Mouse (Mus musculus): ENCODE measurements around the gene Slc44a5.
A peak's percentile ranks its signal among the peaks of the same experiment; 100 is the strongest.
"Not testable (repeated sequence)": the region's sequence is repeated elsewhere in the genome, so short reads cannot be mapped to it uniquely, and the experiment has no call there.

Gene Slc44a5

DNA sequence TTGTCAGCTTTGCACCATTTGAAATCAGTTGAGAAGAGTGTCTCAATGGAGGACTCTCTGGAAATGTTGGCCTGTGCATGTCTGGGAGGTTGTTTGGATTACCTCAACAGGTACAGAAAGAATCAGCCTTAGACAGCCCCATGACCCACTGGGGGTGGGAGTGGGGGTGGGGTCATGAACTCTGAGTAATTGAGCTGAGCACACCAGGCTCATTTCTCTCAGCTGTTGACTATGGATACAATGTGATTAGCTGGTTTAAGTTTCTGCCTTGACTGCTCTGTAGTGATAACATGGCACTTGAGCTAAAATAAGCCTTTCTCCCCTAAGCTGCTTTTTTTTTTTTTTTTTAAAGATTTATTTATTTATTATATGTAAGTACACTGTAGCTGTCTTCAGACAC is 242.5 kb downstream of the Slc44a5 start:
- no peak for DNase-seq (ENCODE audit: low spot score in 2 of 2)

DNA sequence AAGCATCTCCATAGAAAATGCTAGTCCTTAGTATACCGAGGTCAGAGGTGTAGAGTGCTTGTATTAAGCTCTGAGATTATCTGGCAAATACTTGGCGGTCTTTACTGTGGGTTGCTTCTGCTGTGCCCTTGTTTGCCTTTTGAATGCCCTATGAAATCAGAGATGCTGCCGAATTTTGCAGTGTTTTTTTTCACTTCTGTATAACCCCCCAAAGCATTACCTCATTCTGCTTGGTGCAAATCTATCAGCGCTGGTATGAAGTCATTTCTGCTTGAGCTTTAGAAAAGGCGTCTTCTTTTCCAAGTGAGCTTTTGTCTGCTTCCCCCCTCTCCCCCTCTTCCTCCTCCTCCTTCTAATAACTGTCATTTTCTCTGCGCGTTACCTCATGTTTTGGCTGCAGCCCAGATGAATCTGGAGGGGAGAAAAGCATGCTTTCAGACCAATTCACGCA is 248.9 kb downstream of the Slc44a5 start:
- no peak for DNase-seq (ENCODE audit: low spot score in 2 of 2)

DNA sequence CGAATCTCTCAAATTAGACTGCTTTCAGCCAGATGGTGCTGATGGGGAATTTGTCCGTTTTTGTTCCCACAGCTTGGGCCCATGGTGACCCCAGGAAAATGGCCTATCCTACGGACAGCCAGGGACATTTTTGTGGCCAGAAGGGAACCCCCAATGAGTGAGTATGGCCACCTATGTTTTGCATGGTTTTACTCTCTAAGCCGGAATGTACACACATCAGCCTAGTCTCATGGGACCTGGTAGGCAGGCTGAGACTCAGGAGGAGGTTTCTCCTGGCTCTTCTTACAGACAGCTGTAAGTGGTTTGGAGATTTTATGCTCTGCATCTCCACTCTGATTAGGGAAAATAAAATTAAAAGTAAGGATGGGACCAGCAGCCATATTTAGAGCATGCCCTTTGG is 249.5 kb downstream of the Slc44a5 start:
- no peak for DNase-seq (ENCODE audit: low spot score in 2 of 2)

DNA sequence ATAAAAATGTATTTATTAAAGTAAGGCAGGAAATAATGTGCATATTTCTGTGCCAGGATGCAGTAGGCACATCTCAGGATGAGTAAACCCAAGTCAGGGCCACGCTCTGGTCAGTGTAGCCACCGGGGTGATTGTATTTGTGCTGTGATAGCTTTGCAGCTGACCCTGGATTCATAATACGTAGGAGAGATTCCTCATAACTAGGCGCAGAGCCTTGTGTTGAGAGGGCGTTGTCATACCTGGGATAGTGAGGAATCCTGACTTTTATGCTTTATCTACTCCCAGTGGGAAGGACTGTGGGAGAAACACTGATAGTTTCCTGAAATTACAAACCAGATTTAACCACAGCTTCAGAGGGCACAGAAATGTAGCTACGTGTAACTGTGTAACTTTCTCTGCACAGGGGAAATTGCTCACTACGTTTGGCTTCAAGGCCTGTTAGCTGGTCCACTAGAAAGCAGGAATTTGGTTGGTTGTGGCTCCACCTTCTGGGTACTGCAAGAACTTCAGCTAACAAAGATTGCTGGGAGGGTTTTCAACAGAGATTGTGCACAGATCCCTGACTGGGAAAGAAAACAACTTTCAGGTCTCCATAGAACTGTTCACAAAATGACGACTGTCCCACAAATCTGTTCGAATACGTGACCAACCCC is 253.0 kb downstream of the Slc44a5 start:
- DNase-seq (ENCODE audit: low spot score in 2 of 2), result peak; percentile 11 to 48

DNA sequence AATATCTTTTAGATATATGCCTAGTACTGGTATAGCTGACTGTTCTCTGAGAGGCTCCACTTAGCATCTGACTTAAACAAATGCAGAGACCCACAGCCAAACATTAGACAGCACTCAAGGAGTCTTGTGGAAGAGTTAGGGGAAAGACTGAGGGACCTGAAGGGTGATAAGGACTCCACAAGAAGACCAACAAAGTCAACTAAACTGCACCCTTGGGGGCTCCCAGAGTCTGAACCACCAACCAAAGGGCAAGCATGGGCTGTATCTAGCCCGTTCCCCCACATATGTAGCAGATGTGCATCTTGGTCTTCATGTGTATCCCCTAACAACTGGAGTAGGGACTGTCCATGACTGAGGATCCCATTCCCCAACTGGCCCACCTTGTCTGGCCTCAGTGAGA is 271.7 kb downstream of the Slc44a5 start:
- DNase-seq (ENCODE audit: low spot score in 2 of 2), result no peak

DNA sequence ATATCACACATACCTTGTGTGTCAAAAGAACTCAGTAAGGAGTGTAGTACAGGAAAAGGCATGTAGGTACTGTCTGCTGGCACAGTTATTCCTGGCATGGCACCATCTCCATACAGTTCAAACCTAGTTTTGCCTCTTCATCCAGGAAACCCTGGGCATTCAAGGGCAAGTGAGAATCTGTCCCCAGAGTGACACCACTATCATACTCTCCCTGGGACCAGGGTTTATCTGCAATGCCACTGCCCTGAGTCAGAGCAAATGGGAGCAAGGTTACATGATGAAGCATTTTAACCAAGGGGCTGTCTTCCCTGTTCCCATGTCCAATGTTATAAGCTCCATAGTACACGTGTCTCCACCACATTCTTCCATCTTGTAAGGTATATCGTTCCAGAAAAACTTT is 278.2 kb downstream of the Slc44a5 start:
- DNase-seq (ENCODE audit: low spot score in 2 of 2), result no peak

DNA sequence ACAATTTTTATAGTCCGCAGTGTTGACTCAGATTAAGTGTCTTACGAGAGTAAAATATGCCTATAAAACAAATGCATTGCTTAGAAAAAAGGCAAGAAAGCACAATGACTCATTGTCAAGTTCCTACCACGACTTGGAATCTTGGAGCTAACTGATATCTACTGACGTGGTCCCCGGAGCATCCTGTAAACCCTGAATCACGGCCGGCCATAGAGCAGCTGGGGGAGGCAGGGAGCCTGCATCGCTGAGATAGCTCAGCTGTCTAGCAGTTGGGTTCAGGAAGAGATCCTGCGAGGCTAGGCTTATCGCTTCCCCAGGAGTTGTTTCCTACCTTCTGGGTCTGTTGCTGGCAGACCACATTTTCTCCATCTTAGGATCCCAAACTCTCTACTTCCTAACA is 279.0 kb downstream of the Slc44a5 start:
- no peak for DNase-seq (ENCODE audit: low spot score in 2 of 2)

DNA sequence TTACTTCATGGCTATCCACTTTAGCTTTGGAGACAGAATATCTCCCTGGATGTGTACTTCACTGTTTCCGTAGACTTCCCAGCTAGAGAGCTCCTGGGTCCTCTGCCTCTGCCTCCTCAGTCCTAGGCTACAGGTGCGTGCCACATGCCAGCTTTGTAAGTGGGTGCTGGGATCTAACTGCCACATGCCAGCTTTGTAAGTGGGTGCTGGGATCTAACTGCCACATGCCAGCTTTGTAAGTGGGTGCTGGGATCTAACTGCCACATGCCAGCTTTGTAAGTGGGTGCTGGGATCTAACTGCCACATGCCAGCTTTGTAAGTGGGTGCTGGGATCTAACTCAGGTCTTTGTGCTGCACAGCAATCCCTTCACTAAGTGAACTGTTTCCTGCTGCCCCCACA is 281.0 kb downstream of the Slc44a5 start:
- DNase-seq (ENCODE audit: low spot score in 2 of 2), result not testable (repeated sequence)

DNA sequence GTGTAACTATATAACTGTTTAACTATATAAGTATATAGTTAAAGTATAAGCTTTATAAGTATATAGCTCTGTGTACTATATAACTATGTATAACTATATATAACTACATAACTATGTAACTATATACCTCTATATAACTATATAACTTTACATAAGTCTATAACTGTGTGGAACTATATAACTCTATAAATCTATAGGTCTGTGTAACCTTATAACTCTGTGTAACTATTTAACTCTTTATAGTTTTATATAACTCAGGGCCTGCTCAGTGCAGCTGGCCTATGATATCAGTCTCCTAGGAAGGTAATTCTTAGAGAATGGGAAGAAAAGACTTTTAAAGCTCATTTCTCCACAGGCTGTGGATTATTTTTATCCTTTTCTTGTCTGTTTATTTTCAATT is 284.1 kb downstream of the Slc44a5 start:
- DNase-seq (ENCODE audit: low spot score in 2 of 2), result no peak

DNA sequence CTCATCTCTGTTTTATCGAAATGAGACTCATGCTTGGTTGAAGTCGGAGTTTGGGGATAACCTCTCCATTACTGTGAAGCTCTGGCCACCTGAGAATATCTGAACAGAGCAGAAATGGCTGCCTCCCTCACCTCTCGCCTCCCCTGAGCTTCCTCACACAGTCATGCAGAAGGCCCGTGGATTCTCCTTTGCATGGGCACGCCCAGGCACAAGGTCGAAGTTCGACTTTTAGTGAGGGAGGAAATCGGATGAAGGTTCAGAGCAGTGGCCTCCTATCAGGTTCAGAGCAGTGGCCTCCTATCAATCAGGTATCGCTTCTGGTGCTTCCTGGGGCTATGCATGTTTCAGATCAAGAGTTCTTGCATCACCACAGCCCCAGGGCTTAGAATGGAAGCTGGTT is 295.1 kb downstream of the Slc44a5 start:
- DNase-seq (ENCODE audit: low spot score in 2 of 2), result no peak

DNA sequence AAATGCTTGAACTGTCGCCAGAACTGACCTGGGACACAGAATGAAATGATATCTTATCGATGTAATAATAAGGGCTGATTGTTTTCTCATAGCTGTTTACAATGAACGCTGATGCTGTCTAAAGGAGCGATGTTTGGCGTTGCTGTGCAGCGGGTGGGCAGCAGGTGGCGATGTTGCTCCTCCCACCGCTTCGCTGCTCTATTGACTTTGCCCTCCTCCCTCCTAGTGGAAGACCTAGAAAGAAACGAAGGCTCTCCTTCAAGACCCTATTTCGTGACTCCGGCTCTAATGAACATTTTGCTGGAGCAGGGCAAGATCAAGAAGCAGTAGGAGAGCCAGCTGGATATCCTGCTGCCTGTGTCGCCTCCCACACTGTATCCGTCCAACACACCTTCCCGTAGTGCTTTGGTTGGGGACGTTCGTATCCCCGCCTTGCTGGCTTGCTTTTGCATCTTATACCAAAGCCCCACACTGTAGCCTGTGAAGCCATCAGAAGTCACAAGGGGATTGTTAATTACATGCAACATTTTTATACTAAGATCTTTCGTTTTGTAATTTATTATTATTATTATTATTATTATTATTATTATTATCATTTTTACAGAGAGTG is 296.6 kb downstream of the Slc44a5 start:
- DNase-seq (ENCODE audit: low spot score in 2 of 2), result peak; percentile 35 to 65

DNA sequence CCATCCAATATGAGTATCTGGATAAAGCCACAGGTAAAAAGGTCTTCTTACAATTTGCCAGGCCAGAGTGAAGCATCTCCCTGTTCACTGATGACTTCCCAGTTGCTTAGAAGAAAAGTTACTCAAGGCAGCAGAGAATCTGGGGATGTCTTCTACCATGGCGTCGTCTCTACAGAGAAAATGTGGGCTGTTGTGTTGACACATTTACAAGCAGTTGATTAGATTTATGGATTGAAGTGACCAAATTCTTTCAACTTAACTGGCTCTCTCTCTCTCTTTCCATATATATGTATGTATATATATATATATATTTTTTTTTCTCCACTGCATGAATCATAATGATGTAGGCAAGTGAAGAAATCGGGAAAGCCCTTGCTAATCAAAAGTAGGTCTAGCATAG is 301.4 kb downstream of the Slc44a5 start:
- DNase-seq (ENCODE audit: low spot score in 2 of 2), result no peak

DNA sequence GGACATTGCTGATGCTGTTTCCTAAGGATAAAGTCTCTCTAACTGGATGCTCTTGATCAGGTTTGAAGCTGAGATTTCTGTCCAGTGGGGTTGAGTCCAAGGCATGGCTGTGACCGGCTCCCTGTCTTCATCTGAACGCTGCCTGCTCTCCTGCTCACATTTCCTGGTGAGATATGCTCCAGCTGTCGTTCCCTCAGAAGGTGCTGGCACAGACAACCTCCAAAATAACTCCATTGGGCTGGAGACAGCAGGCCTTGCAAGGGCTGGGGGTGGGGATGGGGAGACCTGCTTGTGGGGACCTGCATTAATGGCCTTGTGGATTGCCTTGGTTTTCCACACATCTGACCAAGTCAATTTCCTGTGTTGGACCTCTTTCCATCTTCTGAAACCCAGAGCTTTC is 311.0 kb downstream of the Slc44a5 start:
- no peak for DNase-seq (ENCODE audit: low spot score in 2 of 2)

DNA sequence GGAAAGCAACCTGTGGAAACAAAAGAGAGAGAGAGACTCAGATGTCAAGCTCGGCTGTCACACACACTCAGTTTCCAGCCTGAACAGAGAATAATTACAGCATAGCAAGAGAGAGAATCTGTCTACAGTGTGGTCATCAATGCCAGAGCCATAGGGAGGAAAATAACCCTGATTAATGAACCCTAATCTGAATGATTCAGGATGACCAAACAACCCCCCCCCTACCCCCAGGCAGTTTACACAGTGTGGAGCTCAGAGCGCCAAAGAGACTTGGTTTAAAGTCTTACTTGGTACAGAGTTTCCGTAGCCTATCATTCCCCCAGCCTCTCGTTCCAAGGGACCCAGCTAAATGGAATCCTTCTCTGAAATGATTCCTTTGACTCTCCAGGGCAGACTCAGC is 312.1 kb downstream of the Slc44a5 start:
- no peak for DNase-seq (ENCODE audit: low spot score in 2 of 2)

DNA sequence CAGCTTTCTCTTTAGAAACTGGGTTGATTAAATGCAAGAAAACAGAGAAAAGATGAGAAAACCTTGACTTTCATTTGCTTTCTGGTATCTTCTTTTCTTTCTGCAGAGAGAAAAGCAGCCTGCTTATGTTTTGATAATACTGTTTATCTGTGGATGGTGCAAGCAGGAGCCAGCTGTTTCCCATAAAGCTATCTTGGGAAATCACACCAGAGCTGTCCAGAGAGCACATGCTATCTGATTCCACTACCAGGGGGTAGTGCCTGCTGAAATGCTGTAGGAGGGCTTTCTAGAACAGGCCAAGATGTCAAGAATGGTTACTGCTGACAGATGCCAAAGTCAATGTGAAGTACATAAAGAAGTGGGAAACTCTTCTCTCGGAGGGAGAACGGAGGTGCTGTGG is 314.0 kb downstream of the Slc44a5 start:
- DNase-seq (ENCODE audit: low spot score in 2 of 2), result no peak

DNA sequence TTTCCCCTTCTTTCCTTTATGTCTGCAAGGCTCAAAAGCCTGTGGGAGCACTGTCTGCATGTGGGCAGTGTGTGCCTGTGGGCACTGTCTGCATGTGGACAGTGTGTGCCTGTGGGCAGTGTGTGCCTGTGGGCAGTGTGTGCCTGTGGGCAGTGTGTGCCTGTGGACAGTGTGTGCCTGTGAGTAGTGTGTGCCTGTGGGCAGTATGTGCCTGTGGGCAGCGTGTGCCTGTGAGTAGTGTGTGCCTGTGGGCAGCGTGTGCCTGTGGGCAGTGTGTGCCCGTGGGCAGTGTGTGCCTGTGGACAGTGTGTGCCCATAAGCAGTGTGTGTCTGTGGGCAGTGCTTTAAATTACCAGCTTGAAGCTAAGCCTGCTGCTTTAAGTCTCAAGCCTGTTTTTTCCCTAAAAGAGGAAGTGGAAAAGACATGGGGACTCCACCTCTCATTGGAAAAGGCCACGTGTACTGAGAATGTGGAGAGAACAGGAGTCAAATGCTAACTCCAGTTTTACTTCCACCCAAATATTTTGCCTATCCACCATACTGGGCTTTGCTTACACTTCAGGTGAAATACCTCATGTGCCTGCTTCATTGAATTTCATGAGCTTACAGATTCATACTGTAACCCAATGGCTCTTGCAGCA is 315.3 kb downstream of the Slc44a5 start:
- no peak for DNase-seq (ENCODE audit: low spot score in 2 of 2)

DNA sequence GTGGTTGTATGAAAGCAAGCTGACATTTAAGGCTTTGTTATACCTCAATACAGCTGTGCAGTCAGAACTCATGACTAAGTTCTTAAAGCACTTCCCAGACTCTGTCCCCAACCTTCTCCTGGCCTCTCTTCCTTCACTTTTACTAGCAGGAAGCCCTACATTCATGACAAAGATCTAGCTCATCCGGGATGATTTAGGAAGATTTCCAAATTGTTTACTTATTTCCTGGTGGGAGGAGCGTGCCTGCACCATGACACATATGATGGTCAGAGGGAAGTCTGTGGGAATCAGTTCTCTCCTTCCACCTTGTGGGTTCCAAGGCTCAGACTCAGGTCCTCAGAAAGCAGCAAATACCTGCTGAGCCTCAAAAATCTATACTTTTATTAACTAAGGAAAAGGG is 317.1 kb downstream of the Slc44a5 start:
- no peak for DNase-seq (ENCODE audit: low spot score in 2 of 2)

DNA sequence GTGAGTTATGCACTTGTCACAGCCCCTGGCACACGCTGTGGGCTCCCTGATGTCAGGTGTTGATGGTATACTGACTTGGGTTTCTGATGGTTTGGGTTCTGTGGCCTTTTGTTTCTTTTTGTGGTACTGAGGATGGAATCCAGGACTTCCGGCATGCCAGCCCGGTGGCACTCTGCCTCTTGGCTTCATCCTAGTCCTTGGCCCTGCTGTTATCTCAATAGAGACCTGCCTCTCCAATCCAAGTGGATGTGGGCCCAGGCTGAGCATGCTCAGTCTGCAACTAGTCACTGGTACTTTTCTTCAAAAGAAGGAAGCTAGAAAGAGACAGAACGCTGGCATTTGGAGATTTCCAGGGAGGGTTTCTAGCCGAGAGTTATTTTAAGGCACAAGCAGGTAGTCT is 318.9 kb downstream of the Slc44a5 start:
- no peak for DNase-seq (ENCODE audit: low spot score in 2 of 2)

DNA sequence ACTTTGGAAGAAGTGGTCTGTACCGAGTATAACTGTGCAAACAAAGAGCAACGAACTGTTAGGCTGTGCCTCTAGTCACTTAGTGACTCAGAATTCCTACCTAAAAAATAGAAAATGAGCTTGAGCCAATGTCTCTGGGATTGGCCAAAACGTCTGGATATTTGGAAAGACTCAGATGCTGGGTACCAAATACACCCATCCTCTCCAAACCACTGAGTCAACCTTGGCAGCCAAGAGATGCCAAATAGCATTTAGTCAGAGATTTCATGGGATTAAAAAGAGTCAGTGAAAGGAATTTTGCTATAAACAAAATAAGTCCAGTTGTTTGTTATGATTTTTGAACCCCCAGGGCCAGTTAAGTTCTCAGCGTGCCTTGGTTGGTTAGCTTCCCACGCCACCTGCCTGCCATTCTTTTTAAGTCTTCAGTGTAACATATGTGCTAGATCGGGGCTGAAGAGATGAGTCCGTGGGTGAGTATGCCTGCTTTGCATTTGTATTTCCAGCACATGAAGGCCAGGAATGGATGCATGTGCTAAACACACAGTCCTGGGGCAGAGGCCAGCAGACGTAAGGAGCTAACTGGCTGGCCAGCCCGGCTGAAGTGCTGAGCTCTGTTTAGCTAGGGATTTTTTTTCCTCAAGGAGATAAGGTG is 320.7 kb downstream of the Slc44a5 start:
- no peak for DNase-seq (ENCODE audit: low spot score in 2 of 2)

DNA sequence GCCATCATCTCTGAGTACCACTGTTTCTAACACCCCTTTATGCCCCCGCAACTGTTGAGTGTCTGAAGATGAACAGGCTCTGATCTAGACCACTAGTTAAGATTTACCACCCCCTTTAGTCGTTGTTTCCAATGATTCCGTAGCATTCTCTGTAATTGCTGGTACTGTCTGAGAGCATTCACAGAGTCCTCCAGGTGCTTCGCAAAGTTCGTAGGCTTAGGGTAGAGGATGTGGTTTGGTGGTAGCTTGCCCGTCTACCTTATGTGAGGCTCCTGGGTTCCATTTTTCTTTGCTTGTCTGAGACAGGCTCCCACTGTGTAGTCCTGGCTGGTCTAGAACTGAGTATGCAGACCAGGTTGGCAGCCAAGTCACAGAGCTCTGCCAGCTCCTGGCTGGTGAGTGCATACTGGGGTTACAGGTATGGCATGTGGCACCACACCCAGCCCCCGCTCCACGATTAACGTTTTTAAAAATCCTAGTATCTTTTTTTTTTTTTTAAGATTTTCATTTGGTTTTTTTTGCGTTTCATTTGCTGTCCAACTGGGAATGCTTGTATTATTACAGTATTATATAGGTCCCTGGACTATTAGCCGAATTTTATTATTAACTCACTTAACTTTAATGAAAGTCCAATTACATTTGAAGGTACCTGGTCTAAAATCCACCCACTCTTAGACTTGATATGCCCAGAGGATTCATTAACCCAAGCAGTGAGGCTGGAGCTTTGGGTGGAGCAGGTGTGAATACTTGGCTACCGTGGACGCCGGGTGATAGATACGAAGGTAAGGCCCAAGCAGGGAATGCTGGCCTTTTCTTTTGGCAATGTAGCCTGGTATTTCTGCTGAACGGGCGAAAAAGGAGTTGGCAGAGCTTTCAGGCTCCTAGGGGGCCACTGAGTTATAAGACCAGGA is 321.9 kb downstream of the Slc44a5 start:
- DNase-seq (ENCODE audit: low spot score in 2 of 2), result no peak

DNA sequence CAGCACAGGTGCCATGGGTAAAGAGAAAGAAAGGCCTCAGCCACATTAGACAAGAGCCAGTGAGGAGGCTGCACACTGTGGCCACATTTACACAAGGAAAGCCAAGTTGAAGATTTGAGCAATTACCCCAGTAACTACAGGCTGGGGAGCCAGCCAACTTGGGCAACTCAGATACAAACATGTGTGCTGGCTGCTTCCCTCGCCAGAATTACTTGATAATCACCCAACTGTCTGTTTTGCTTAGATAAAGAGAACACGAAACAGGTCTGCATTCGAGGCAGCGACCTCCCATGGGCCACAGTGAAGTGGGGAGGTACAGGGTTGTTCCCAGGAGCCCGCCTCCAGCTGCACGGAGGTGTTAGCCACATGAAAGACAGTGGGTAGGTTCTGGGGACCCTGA is 324.3 kb downstream of the Slc44a5 start:
- no peak for DNase-seq (ENCODE audit: low spot score in 2 of 2)

DNA sequence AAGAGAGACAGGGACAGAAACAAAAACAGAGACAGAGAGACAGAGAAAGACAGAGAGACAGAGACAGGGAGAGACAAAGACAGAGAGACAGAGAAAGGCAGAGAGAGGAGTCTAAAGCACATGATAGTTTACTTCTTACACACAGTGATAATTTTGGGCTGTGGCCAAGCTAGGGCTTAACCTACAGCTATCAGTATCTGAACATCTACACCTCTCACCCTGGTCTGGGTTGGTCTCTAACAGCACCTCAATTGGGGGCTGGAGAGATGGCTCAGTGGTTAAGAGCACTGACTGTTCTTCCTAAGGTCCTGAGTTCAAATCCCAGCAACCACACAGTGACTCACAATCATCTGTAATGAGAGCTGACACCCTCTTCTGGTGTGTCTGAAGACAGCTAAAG is 325.3 kb downstream of the Slc44a5 start:
- no peak for DNase-seq (ENCODE audit: low spot score in 2 of 2)

Measured in spleen, postnatal 10 days (tissue).